Mouse (Mus musculus) olfactory bulb, adult 2 months (tissue): ENCODE measurements around the gene Sptbn1. TPM values are rescaled to one million over a fixed set of nuclear protein-coding genes. Genes with fewer than 3 reads are reported as not detected.

Source experiments
- H3K27ac ChIP-seq: fragments of 200-500 bp; 2 replicates; pipeline ENCODE4 v1.5.1; 2012; ENCODE audit warnings: low read depth, low read length; ENCODE audit not compliant: insufficient read depth
- H3K4me1 ChIP-seq: fragments of 200-500 bp; 2 replicates; pipeline ENCODE4 v1.6.1; 2012; ENCODE audit warnings: low read length; ENCODE audit not compliant: control insufficient read depth, insufficient read depth
- H3K4me3 ChIP-seq: fragments of 200-500 bp; 2 replicates; pipeline ENCODE4 v1.5.1; 2012; ENCODE audit warnings: mild to moderate bottlenecking, low read depth, low read length, moderate library complexity; ENCODE audit not compliant: insufficient read depth
- CTCF ChIP-seq: fragments of 200-500 bp; IDR thresholded peaks from 2 replicates; pipeline ENCODE4 v1.5.1; 2012; ENCODE audit warnings: low read depth, mild to moderate bottlenecking, low read length, moderate library complexity; ENCODE audit not compliant: insufficient read depth
- POLR2A ChIP-seq: fragments of 200-500 bp; IDR thresholded peaks from 2 replicates; pipeline ENCODE4 v1.6.1; 2012; ENCODE audit warnings: mild to moderate bottlenecking, low read depth, low read length, moderate library complexity; ENCODE audit not compliant: insufficient read depth
- WGBS: fragments of 180-500 bp; shearing (Covaris S2); methylation state at CpG from one replicate; pipeline ENCODE4 v1.1.7; 2018; 5-methylcytosine and 5-hydroxymethylcytosine counted together
- polyA plus RNA-seq: library from polyadenylated mRNA; stranded (reverse); fragments of >200 nt; gene quantifications from 2 replicates; pipeline ENCODE4 v1.2.4, GENCODE M21; 2012; ENCODE audit warnings: low replicate concordance; ENCODE audit not compliant: missing spikeins, insufficient read depth, insufficient read length

The Sptbn1 gene
- polyA plus RNA-seq, 1 experiment = 195 TPM

- no peak for TF ChIP-seq CTCF
- 91% methylated on average over 5 of the region's 5 CpGs for WGBS
- H3K4me3 ChIP-seq = no peak overlapping the region
- H3K4me1 ChIP-seq = peaks cover under 1% of the 10 kb centered on the region
- no peak overlapping the region for H3K27ac ChIP-seq
These were observed 96.8 kb downstream of the Sptbn1 start for GRCm38 (mm10) chr11:30171184-30171583.

DNA sequence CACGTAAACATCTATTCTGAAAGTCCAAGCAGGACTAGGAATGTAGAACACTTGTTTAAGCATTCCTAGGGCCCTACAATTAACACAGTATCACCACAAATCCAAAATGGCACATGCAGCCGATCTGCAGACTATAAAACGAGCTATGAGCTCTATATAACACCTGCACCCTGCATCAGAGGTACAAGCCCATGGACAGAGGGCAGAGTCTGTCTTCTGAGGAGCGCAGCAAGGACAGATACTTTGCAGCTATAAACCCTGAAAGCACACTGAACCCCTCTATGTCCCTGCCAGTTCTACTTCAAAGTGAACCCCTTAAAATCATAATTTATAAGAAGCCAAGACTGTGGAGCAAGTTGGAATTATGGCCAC lies 101.4 kb downstream of the Sptbn1 start:
- TF ChIP-seq POLR2A (no peak), CTCF (no peak)
- H3K4me3 ChIP-seq = no peak overlapping the region
- peaks cover 2% of the 10 kb centered on the region; the same call in 1 of the 2 replicates for H3K4me1 ChIP-seq
- H3K27ac ChIP-seq = 0 out of 2 replicates have a peak overlapping the region, but pooled peaks have one; percentile 17
- 57% methylated on average over 4 of the region's 4 CpGs for WGBS

GRCm38 (mm10) chr11:30165861-30166550 lies 102.0 kb downstream of the Sptbn1 start:
- Histone ChIP-seq H3K4me3 (no peak overlapping the region), H3K27ac (0 out of 2 replicates have a peak overlapping the region, but pooled peaks have one; percentile 17), H3K4me1 (peaks cover 6% of the 10 kb centered on the region)
- TF ChIP-seq POLR2A = no peak
- TF ChIP-seq CTCF = no peak
- WGBS = 43% methylated on average over 5 of the region's 5 CpGs

- H3K4me1 ChIP-seq = peaks cover 11% of the 10 kb centered on the region
- H3K27ac ChIP-seq = no peak overlapping the region
- WGBS = 65% methylated on average over 5 of the region's 5 CpGs
- no peak for TF ChIP-seq POLR2A
- no peak for TF ChIP-seq CTCF
- no peak overlapping the region for H3K4me3 ChIP-seq
These were observed 103.3 kb downstream of the Sptbn1 start for GRCm38 (mm10) chr11:30164515-30165214.

DNA sequence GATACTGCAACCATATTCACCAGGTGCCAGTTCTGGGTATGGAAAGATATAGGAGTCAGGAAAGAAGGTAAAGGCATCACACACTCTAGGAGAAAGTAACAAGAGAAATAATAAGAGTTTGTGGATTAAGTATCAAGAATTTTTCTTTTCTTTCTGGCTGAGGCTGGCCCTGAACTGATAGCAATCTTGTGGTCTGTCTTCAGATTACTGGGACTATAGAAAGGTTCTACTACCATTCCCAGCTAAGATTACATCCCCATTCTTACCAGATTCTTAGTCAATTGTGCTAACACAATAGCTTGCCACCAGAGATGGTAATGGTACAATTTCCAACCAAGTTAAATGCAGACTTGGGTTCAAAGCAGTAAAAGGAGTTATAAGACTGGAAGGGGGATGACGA lies 104.1 kb downstream of the Sptbn1 start:
- Histone ChIP-seq H3K4me1 (peaks cover 15% of the 10 kb centered on the region), H3K4me3 (no peak overlapping the region), H3K27ac (no peak overlapping the region)
- TF ChIP-seq POLR2A (no peak), CTCF (no peak)
- 75% methylated on average over 1 of the region's 1 CpGs for WGBS

- peak overlapping the region; percentile 40; the same call in 1 of the 2 replicates for H3K27ac ChIP-seq
- WGBS = 51% methylated on average over 4 of the region's 4 CpGs
- H3K4me1 ChIP-seq = peaks cover 18% of the 10 kb centered on the region
- TF ChIP-seq POLR2A = no peak
- TF ChIP-seq CTCF = no peak
- no peak overlapping the region for H3K4me3 ChIP-seq
These were observed 104.9 kb downstream of the Sptbn1 start for GRCm38 (mm10) chr11:30163081-30163480.

- no peak for TF ChIP-seq CTCF
- Histone ChIP-seq H3K4me1 (peaks cover 20% of the 10 kb centered on the region), H3K27ac (no peak overlapping the region), H3K4me3 (no peak overlapping the region)
- 60% methylated on average over 1 of the region's 1 CpGs for WGBS
These were observed 106.2 kb downstream of the Sptbn1 start for GRCm38 (mm10) chr11:30161744-30162143.

DNA sequence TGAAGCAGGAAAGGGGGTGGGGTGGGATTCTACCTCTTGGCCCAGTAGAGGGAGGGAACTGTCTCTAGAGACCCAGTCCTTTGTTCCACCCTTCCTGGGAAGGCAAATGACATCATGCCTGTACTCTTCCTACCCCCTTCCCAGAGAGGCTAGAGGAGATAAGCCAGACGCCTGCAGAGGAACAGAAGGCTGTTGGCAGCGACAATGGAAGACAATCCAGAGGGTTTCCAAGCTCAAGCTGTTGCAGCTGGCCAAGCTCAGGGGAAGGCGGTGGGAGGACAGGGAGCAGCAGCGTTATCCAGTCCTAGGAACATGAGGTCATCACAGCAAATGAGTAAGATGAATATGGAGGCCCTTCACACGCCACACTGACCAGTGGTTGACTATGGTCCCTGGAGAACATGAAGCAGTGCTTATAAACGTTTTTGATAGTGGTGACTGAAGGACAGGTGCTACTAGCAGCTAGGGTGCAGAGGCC lies 106.8 kb downstream of the Sptbn1 start:
- peaks cover 20% of the 10 kb centered on the region for H3K4me1 ChIP-seq
- H3K4me3 ChIP-seq = no peak overlapping the region
- WGBS = 25% methylated on average over 6 of the region's 6 CpGs
- TF ChIP-seq CTCF (no peak), POLR2A (no peak)
- peak overlapping the region; percentile 64; the same call in 1 of the 2 replicates for H3K27ac ChIP-seq

GRCm38 (mm10) chr11:30160625-30161172 lies 107.3 kb downstream of the Sptbn1 start:
- H3K4me3 ChIP-seq = no peak overlapping the region
- no peak for TF ChIP-seq POLR2A
- no peak for TF ChIP-seq CTCF
- H3K27ac ChIP-seq = no peak overlapping the region
- H3K4me1 ChIP-seq = peaks cover 20% of the 10 kb centered on the region
- WGBS = 74% methylated on average over 4 of the region's 4 CpGs
